Mouse (Mus musculus) heart, postnatal 0 days (tissue): Measurements from ENCODE around the gene Gm5741. TPM values are rescaled to one million over a fixed set of nuclear protein-coding genes. Genes with fewer than 3 reads are reported as not detected.
A peak's percentile ranks its signal among the peaks of the same experiment; 100 is the strongest.

Experiments
- ATAC-seq: fragments of 200-750 bp; cut with Nextera tagmentation; 2 replicates; pipeline ENCODE4 v1.8.0; 2017; ENCODE audit warnings: low read depth, moderate number of reproducible peaks, moderate library complexity; ENCODE audit not compliant: insufficient read depth
- DNase-seq: peaks from one replicate; pipeline ENCODE4 v3.0.0-alpha.2; 2016; ENCODE audit warnings: low spot score
- H3K27ac ChIP-seq: fragments of 300-500 bp; sonication (generic); 2 replicates; pipeline ENCODE4 v1.5.1; 2014; ENCODE audit warnings: low read depth, mild to moderate bottlenecking
- H3K27me3 ChIP-seq: fragments of 300-500 bp; sonication (generic); 2 replicates; pipeline ENCODE4 v1.6.1; 2014; ENCODE audit warnings: low read length, mixed read lengths; ENCODE audit not compliant: control insufficient read depth, insufficient read depth
- H3K36me3 ChIP-seq: fragments of 300-500 bp; sonication (generic); replicated peaks from 2 replicates; pipeline ENCODE4 v1.6.1; 2014; ENCODE audit warnings: low read length, mixed read lengths; ENCODE audit not compliant: control insufficient read depth, insufficient read depth
- H3K4me1 ChIP-seq: fragments of 300-500 bp; sonication (generic); 2 replicates; pipeline ENCODE4 v1.6.1; 2014; ENCODE audit warnings: antibody characterized with exemption; ENCODE audit not compliant: control insufficient read depth, insufficient read depth
- H3K4me2 ChIP-seq: fragments of 300-500 bp; sonication (generic); 2 replicates; pipeline ENCODE4 v1.6.1; 2014; ENCODE audit warnings: low read depth, mild to moderate bottlenecking, low read length, moderate library complexity
- H3K4me3 ChIP-seq: fragments of 300-500 bp; sonication (generic); 2 replicates; pipeline ENCODE4 v1.5.1; 2014; ENCODE audit warnings: low read depth, low read length
- H3K9ac ChIP-seq: fragments of 300-500 bp; sonication (generic); replicated peaks from 2 replicates; pipeline ENCODE4 v1.6.1; 2014; ENCODE audit warnings: low read depth, low read length, mixed read lengths
- H3K9me3 ChIP-seq: fragments of 300-500 bp; sonication (generic); replicated peaks from 2 replicates; pipeline ENCODE4 v1.6.1; 2016; ENCODE audit warnings: low read length; ENCODE audit not compliant: control insufficient read depth
- CTCF ChIP-seq: IDR thresholded peaks from 2 replicates; pipeline ENCODE4 v1.5.1; 2016; ENCODE audit warnings: antibody characterized with exemption, control low read depth, low read depth
- EP300 ChIP-seq: IDR thresholded peaks from 2 replicates; pipeline ENCODE4 v1.6.1; 2016; ENCODE audit warnings: antibody characterized with exemption, low read depth
- WGBS: fragments of 180-500 bp; shearing (Covaris S2); extraction: QIAGEN DNeasy Blood & Tissue Kit; methylation state at CpG from one replicate; pipeline ENCODE4 v1.1.7; 2014; 5-methylcytosine and 5-hydroxymethylcytosine counted together
- polyA plus RNA-seq: library from polyadenylated mRNA; unstranded; fragments of >200 nt; fragmentation: Nextera tagmentation; extraction: Ambion mirVana; gene quantifications from 2 replicates; pipeline ENCODE4 v1.2.1, GENCODE M21; 2015
- total RNA-seq: library from RNA; depleted of rRNA; stranded (reverse); fragments of >200 nt; gene quantifications from 2 replicates; pipeline ENCODE4 v1.2.3, GENCODE M21; 2014; ENCODE audit warnings: low replicate concordance

The Gm5741 gene
- total and polyA plus RNA-seq, 2 experiments from 2014 or later: not detected

DNA sequence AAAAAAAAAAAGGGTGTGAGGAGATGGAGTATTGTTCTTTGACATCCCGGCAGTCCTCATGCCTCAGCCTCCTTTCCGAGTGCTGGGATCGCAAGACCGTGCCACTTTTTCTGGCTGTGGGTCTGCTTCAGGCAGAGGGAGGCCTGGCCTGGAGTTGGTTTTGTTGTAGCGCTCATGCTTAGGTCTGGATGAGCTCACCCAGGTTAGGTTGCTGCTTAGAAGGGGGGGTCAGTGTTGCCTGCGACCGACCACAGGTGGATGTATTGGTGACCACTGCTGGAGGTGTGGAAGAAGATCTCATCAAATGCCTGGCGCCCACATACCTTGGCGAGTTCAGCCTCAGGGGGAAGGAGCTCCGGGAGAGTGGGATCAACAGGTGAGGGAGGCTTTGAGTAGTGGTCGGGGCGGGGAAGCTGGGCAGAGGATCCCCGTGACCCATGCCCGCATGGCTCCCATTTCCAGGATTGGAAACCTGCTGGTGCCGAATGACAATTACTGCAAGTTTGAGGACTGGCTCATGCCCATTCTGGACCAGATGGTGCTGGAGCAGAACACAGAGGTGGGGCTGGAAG lies 5.3 kb upstream of the Gm5741 start:
- H3K27ac ChIP-seq: no peak overlapping the region
- no peak for DNase-seq
- H3K4me2 ChIP-seq: no peak overlapping the region
- no peak overlapping the region for H3K4me3 ChIP-seq
- WGBS: 82% methylated on average over 15 of the region's 15 CpGs
- no peaks in the 10 kb centered on the region for H3K9me3 ChIP-seq
- no peak for ATAC-seq
- H3K4me1 ChIP-seq: peaks cover 6% of the 10 kb centered on the region; the same call in 1 of the 2 replicates
- H3K9ac ChIP-seq: no peak overlapping the region
- peaks cover 34% of the 10 kb centered on the region for H3K36me3 ChIP-seq
- no peak for TF ChIP-seq EP300
- no peak for TF ChIP-seq CTCF
- no peaks in the 10 kb centered on the region for H3K27me3 ChIP-seq

DNA sequence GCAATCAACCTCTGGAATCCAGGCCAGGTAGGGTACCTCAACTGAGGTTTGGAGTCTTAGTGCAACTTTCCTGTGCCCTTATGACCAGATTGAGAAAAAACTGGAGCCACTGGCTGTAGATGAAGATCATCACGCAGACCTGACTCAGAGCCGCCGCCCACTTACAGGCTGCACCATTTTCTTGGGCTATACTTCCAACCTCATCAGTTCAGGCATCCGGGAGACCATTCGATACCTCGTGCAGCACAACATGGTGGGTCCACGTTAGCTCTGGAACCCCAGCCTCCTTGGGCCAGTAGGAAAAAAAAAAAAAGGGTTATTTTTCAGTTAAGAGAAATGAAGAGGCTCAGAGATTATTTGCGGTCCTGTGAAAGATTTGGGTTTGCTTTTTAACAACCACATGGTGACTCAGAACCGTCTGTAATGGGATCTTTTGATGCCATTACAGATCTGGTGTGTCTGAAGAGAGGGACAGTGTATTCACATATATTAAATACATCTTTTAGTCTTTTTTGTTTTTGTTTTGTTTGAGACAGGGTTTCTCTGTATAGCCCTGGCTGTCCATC lies 4.7 kb upstream of the Gm5741 start:
- H3K27ac ChIP-seq: peak overlapping the region; percentile 92; the same call in 1 of the 2 replicates
- no peaks in the 10 kb centered on the region for H3K27me3 ChIP-seq
- WGBS: 32% methylated on average over 9 of the region's 9 CpGs
- H3K4me1 ChIP-seq: peaks cover 6% of the 10 kb centered on the region; the same call in 1 of the 2 replicates
- peaks cover 34% of the 10 kb centered on the region for H3K36me3 ChIP-seq
- TF ChIP-seq CTCF (no peak), EP300 (no peak)
- DNase-seq: no peak
- peak overlapping the region; percentile 67 for H3K4me2 ChIP-seq
- peak overlapping the region; percentile 83 for H3K4me3 ChIP-seq
- ATAC-seq: no peak
- H3K9ac ChIP-seq: peak overlapping the region; percentile 84
- no peaks in the 10 kb centered on the region for H3K9me3 ChIP-seq

DNA sequence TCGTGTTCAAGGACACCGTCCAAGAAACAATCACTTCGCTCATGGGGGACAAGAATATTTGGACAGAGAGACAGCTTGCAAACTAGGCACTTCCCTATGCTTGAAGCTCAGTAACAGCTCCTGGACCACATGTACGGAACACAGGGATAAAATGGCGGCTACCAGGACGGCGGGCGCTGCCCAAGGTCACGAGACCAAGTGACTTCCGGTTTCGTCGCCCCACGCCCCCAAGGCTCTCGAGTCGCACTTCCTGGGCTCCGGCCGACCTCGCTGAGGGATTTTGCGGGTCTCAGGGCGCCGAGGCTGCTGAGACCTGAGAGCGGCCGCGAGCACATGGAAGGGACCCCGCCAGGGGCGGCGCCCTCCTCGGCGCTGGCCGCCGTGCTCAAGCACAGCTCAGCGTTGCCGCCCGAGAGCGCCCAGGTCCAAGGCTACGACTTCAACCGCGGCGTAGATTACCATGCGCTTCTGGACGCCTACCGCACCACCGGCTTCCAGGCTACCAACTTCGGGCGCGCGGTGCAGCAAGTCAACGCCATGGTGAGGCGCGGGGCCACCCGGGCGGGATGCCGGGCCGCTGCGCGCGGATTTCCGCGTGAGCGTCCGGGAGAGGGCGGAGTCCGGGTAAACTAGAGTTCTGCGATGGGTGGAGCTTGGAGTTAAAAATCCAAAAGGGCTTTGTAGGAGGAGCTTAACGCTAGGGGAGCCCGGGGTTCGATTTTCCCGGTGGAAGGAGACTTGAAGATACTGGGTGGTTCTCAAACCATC lies 3.9 kb upstream of the Gm5741 start, which contains the start of gene Dhps:
Gene Dhps, plus strand, starts transcription at position 244 of the 768 bp plus-strand sequence.
- H3K4me1 ChIP-seq: peaks cover 6% of the 10 kb centered on the region; the same call in 1 of the 2 replicates
- WGBS: under 1% methylated on average over 68 of the region's 68 CpGs

DNA sequence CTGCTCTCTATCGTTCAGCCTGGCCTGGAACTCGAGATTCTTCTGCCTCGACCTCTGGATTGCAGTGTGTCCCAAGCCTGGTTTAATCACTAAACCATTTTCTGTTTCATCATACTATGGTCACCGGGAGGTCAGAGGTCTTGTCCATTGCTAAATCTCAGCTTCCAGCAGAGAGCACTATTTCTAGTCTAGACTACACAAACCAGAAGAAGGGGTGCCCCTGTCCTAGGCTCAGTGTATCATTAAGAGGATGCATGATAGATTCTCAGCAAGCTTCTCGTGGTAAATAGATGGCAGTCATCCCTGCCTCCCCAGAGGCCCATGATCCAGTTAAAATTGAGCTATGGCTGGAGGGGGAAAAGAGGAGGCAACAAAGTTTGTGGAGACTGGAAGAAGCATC lies 3.3 kb upstream of the Gm5741 start:
- Histone ChIP-seq H3K36me3 (peaks cover 26% of the 10 kb centered on the region), H3K9ac (no peak overlapping the region), H3K4me2 (peak overlapping the region; percentile 67), H3K9me3 (no peaks in the 10 kb centered on the region), H3K4me3 (peak overlapping the region; percentile 83), H3K27me3 (no peaks in the 10 kb centered on the region), H3K4me1 (peaks cover 6% of the 10 kb centered on the region; the same call in 1 of the 2 replicates), H3K27ac (peak overlapping the region; percentile 92)
- no peak for DNase-seq
- TF ChIP-seq EP300 (no peak), CTCF (no peak)
- no peak for ATAC-seq
- 87% methylated on average over 5 of the region's 5 CpGs for WGBS

More for the DNA sequence above, 3.9 kb upstream of the Gm5741 start, which contains the start of gene Dhps:
- peak; percentile 8; the same call in 1 of the 2 replicates for TF ChIP-seq CTCF
- TF ChIP-seq EP300: peak; percentile 38; the same call in 1 of the 2 replicates
- Histone ChIP-seq H3K4me3 (peak within 1 kb of the TSS; percentile 83), H3K9ac (peak within 1 kb of the TSS; percentile 84), H3K27ac (peak within 1 kb of the TSS; percentile 92), H3K4me2 (peak within 1 kb of the TSS; percentile 67), H3K27me3 (no peaks in the 10 kb centered on the region), H3K9me3 (no peaks in the 10 kb centered on the region), H3K36me3 (peaks cover 33% of the 10 kb centered on the region)
- DNase-seq (peak; percentile 91), ATAC-seq (peak; percentile 93)

DNA sequence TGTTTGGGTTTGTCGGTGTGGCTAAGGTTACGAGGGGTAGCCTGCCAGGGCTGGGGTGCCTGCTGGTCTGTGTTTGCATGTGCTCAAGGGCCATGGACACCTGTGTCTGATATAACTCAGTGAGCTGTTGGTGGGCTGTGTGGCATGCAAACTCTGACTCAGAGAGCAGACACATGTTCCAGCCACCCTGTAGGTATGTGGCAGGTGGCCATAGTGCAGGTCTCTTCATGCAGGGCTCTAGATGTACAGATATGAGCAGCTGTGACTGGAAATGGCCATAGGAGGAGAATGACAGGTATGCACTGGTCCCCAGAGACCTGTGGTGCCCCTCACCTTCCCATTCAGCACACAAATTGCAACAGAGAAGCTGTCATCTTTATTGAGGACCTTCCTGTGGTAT lies 627 bp downstream of the Gm5741 start:
- H3K9me3 ChIP-seq: no peaks in the 10 kb centered on the region
- no peak for TF ChIP-seq EP300
- no peak for TF ChIP-seq CTCF
- H3K36me3 ChIP-seq: no peaks in the 10 kb centered on the region
- H3K4me2 ChIP-seq: no peak overlapping the region
- DNase-seq (no peak), ATAC-seq (no peak)
- H3K4me1 ChIP-seq: peaks cover 6% of the 10 kb centered on the region; the same call in 1 of the 2 replicates
- H3K4me3 ChIP-seq: no peak overlapping the region
- 91% methylated on average over 2 of the region's 2 CpGs for WGBS
- H3K9ac ChIP-seq: no peak overlapping the region
- H3K27ac ChIP-seq: no peak overlapping the region
- H3K27me3 ChIP-seq: no peaks in the 10 kb centered on the region
